Mouse (Mus musculus) hindlimb bud, embryonic 11.5 days (tissue): ENCODE measurements at regions not wholly inside any gene's neighbourhood (a gene's known extent, or its start where the extent isn't known, plus 50 kb on each side); places are given as distances from the start of the nearest gene placed in this dataset.

Experiments
- DNase-seq: peaks from one replicate; pipeline ENCODE4 v3.0.0-alpha.2; 2012; ENCODE audit warnings: low read depth, low spot score; ENCODE audit errors: extremely low spot score

GRCm38 (mm10) chr10:117579210-117579609 is 50.1 kb upstream of the Cpm start:
- DNase-seq: no peak

GRCm38 (mm10) chr10:117578696-117579146 is 50.6 kb upstream of the Cpm start:
- DNase-seq: no peak

- DNase-seq: no peak
Observed at GRCm38 (mm10) chr10:117577970-117578695, 51.2 kb upstream of the Cpm start.

GRCm38 (mm10) chr10:117576881-117577730 is 52.2 kb upstream of the Cpm start:
- no peak for DNase-seq

- DNase-seq: no peak
Observed at GRCm38 (mm10) chr10:117576154-117576859, 53.0 kb upstream of the Cpm start.

- no peak for DNase-seq
Observed at GRCm38 (mm10) chr10:117575404-117576153, 53.7 kb upstream of the Cpm start.

- no peak for DNase-seq
Observed at GRCm38 (mm10) chr10:117574915-117575314, 54.4 kb upstream of the Cpm start.

GRCm38 (mm10) chr10:117574056-117574727 is 55.1 kb upstream of the Cpm start:
- DNase-seq: no peak

GRCm38 (mm10) chr10:117573596-117573850 is 55.8 kb upstream of the Cpm start:
- DNase-seq: no peak

GRCm38 (mm10) chr10:117572746-117573595 is 56.3 kb upstream of the Cpm start:
- no peak for DNase-seq

- no peak for DNase-seq
Observed at GRCm38 (mm10) chr10:117571891-117572573, 57.3 kb upstream of the Cpm start.

GRCm38 (mm10) chr10:117570971-117571861 is 58.1 kb upstream of the Cpm start:
- DNase-seq: peak; percentile 73

- DNase-seq: no peak
Observed at GRCm38 (mm10) chr10:117570091-117570970, 59.0 kb upstream of the Cpm start.

GRCm38 (mm10) chr10:117569301-117570079 is 59.8 kb upstream of the Cpm start:
- no peak for DNase-seq

GRCm38 (mm10) chr10:117568472-117569300 is 60.6 kb upstream of the Cpm start:
- no peak for DNase-seq

- no peak for DNase-seq
Observed at GRCm38 (mm10) chr10:117568138-117568387, 61.2 kb upstream of the Cpm start.
